Mouse (Mus musculus) CH12.LX (cell line): ENCODE data around the gene Ulk4. TPM values are rescaled to one million over a fixed set of nuclear protein-coding genes. Genes with fewer than 3 reads are reported as not detected.

Experiments used
- DNase-seq: peaks from one replicate; pipeline ENCODE4 v3.0.0-alpha.2; 2013; ENCODE audit errors: extremely low read depth
- H3K27ac ChIP-seq: 2 replicates; pipeline ENCODE4 v1.5.1; 2012; ENCODE audit warnings: low read depth, mild to moderate bottlenecking, control low read depth, moderate library complexity; ENCODE audit not compliant: insufficient read depth
- H3K27me3 ChIP-seq: replicated peaks from 2 replicates; pipeline ENCODE3; 2012; ENCODE audit warnings: inconsistent platforms
- H3K36me3 ChIP-seq, 2 experiments: replicated peaks in 1 of 2; 2 replicates each; pipeline versions ENCODE3 to v1.6.1; 2012; ENCODE audit warnings: inconsistent platforms in 1 of 2, low read length in 1 of 2, mild to moderate bottlenecking in 1 of 2, mixed read lengths in 1 of 2, moderate library complexity in 1 of 2; ENCODE audit not compliant: control insufficient read depth in 1 of 2, insufficient read depth in 1 of 2
- H3K4me1 ChIP-seq, 2 experiments: 2 replicates each; pipeline ENCODE4 v1.6.1; 2012; ENCODE audit warnings: inconsistent platforms in 1 of 2, moderate library complexity in 1 of 2; ENCODE audit not compliant: insufficient read depth in 2 of 2, control insufficient read depth in 1 of 2
- H3K4me2 ChIP-seq: 2 replicates; pipeline ENCODE4 v1.6.1; 2012; ENCODE audit warnings: low read depth, mild to moderate bottlenecking, control low read depth; ENCODE audit not compliant: poor library complexity, insufficient read depth, severe bottlenecking
- H3K4me3 ChIP-seq, 3 experiments: fragments of 150-350 bp in 1 of 3; sonication (generic) in 1 of 3; replicated peaks in 1 of 3; 2 replicates each; pipeline versions ENCODE3 to v1.5.1; 2011 to 2012; ENCODE audit warnings: low read depth in 2 of 3, low read length in 2 of 3, mild to moderate bottlenecking in 2 of 3, moderate library complexity in 2 of 3, control low read depth in 1 of 3, improper control_type of control experiment in 1 of 3, inconsistent platforms in 1 of 3, mixed read lengths in 1 of 3; ENCODE audit not compliant: poor library complexity in 1 of 3
- H3K79me2 ChIP-seq: replicated peaks from 2 replicates; pipeline ENCODE4 v1.6.1; 2012; ENCODE audit warnings: mild to moderate bottlenecking, moderate library complexity; ENCODE audit not compliant: control insufficient read depth, poor library complexity, insufficient read depth, severe bottlenecking; ENCODE audit errors: extremely low read depth
- H3K9ac ChIP-seq: 2 replicates; pipeline ENCODE4 v1.6.1; 2012; ENCODE audit warnings: low read depth, mild to moderate bottlenecking, control low read depth, moderate library complexity; ENCODE audit not compliant: insufficient read depth
- H3K9me3 ChIP-seq: replicated peaks from 2 replicates; pipeline ENCODE3; 2012; ENCODE audit warnings: low read length, inconsistent platforms, mixed read lengths
- BHLHE40 ChIP-seq: IDR thresholded peaks from 2 replicates; pipeline ENCODE4 v1.6.1; 2011; ENCODE audit warnings: mild to moderate bottlenecking, low read depth, low read length, improper control_type of control experiment
- CHD1 ChIP-seq: IDR thresholded peaks from 2 replicates; pipeline ENCODE4 v1.6.1; 2012; ENCODE audit warnings: low read depth, low read length, improper control_type of control experiment, inconsistent platforms
- CHD2 ChIP-seq: IDR thresholded peaks from 2 replicates; pipeline ENCODE4 v1.6.1; 2011; ENCODE audit warnings: low read length, improper control_type of control experiment
- CTCF ChIP-seq, 2 experiments: IDR thresholded peaks in 1 of 2; conservative IDR thresholded peaks in 1 of 2; 2 replicates each; pipeline ENCODE4 v1.5.1; 2011 to 2012; ENCODE audit warnings: low read depth in 2 of 2, low read length in 2 of 2, improper control_type of control experiment in 1 of 2, inconsistent platforms in 1 of 2, mild to moderate bottlenecking in 1 of 2, moderate library complexity in 1 of 2
- E2F4 ChIP-seq: IDR thresholded peaks from 2 replicates; pipeline ENCODE4 v1.6.1; 2011; ENCODE audit warnings: low read depth, low read length, improper control_type of control experiment; ENCODE audit not compliant: insufficient replicate concordance
- ELF1 ChIP-seq: IDR thresholded peaks from 2 replicates; pipeline ENCODE4 v1.6.1; 2014; ENCODE audit warnings: low read depth, mild to moderate bottlenecking, inconsistent platforms, low read length, improper control_type of control experiment
- EP300 ChIP-seq: IDR thresholded peaks from 2 replicates; pipeline ENCODE4 v1.6.1; 2011; ENCODE audit warnings: low read length, improper control_type of control experiment
- ETS1 ChIP-seq: conservative IDR thresholded peaks from 2 replicates; pipeline ENCODE4 v1.6.1; 2012; ENCODE audit warnings: low read depth, mild to moderate bottlenecking, inconsistent platforms, low read length, improper control_type of control experiment, moderate library complexity
- GABPA ChIP-seq: IDR thresholded peaks from 2 replicates; pipeline ENCODE4 v1.6.1; 2012; ENCODE audit warnings: low read depth, low read length, improper control_type of control experiment, inconsistent platforms; ENCODE audit not compliant: insufficient replicate concordance
- HCFC1 ChIP-seq: IDR thresholded peaks from 2 replicates; pipeline ENCODE4 v1.6.1; 2012; ENCODE audit warnings: low read depth, mild to moderate bottlenecking, inconsistent platforms, low read length, improper control_type of control experiment
- IRF4 ChIP-seq: IDR thresholded peaks from 2 replicates; pipeline ENCODE4 v1.6.1; 2014; ENCODE audit warnings: low read depth, mild to moderate bottlenecking, inconsistent platforms, low read length, improper control_type of control experiment
- JUN ChIP-seq: IDR thresholded peaks from 2 replicates; pipeline ENCODE4 v1.6.1; 2011; ENCODE audit warnings: low read depth, mild to moderate bottlenecking, low read length, improper control_type of control experiment, moderate library complexity; ENCODE audit not compliant: insufficient read depth
- JUND ChIP-seq: conservative IDR thresholded peaks from 2 replicates; pipeline ENCODE4 v1.6.1; 2011; ENCODE audit warnings: low read depth, low read length, improper control_type of control experiment
- KAT2A ChIP-seq: IDR thresholded peaks from 2 replicates; pipeline ENCODE4 v1.6.1; 2012; ENCODE audit warnings: low read length, improper control_type of control experiment, inconsistent platforms; ENCODE audit not compliant: insufficient replicate concordance
- MAFK ChIP-seq: IDR thresholded peaks from 2 replicates; pipeline ENCODE4 v1.6.1; 2011; ENCODE audit warnings: low read length, improper control_type of control experiment; ENCODE audit not compliant: insufficient replicate concordance
- MAX ChIP-seq: IDR thresholded peaks from 2 replicates; pipeline ENCODE4 v1.6.1; 2011; ENCODE audit warnings: low read length, improper control_type of control experiment
- MAZ ChIP-seq: IDR thresholded peaks from 2 replicates; pipeline ENCODE4 v1.6.1; 2012; ENCODE audit warnings: low read depth, mild to moderate bottlenecking, inconsistent platforms, low read length, improper control_type of control experiment, moderate library complexity
- MEF2A ChIP-seq: IDR thresholded peaks from 2 replicates; pipeline ENCODE4 v1.6.1; 2014; ENCODE audit warnings: low read depth, mild to moderate bottlenecking, inconsistent platforms, low read length, improper control_type of control experiment, borderline replicate concordance
- MXI1 ChIP-seq: IDR thresholded peaks from 2 replicates; pipeline ENCODE4 v1.6.1; 2011; ENCODE audit warnings: mild to moderate bottlenecking, low read depth, low read length, improper control_type of control experiment
- MYC ChIP-seq: IDR thresholded peaks from 2 replicates; pipeline ENCODE4 v1.6.1; 2011; ENCODE audit warnings: low read depth, mild to moderate bottlenecking, improper control_type of control experiment, low read length
- NELFE ChIP-seq: IDR thresholded peaks from 2 replicates; pipeline ENCODE4 v1.6.1; 2011; ENCODE audit warnings: low read depth, low read length, improper control_type of control experiment
- NRF1 ChIP-seq: IDR thresholded peaks from 2 replicates; pipeline ENCODE4 v1.6.1; 2014; ENCODE audit warnings: low read depth, mild to moderate bottlenecking, inconsistent platforms, low read length, improper control_type of control experiment, moderate library complexity
- PAX5 ChIP-seq: IDR thresholded peaks from 2 replicates; pipeline ENCODE4 v1.6.1; 2012; ENCODE audit warnings: low read length, inconsistent platforms, mixed read lengths
- POLR2A ChIP-seq: IDR thresholded peaks from 2 replicates; pipeline ENCODE4 v1.6.1; 2011; ENCODE audit warnings: low read depth, mild to moderate bottlenecking, improper control_type of control experiment, low read length
- POLR2AphosphoS2 ChIP-seq: IDR thresholded peaks from 2 replicates; pipeline ENCODE4 v1.6.1; 2011; ENCODE audit warnings: low read depth, low read length, improper control_type of control experiment
- RAD21 ChIP-seq: IDR thresholded peaks from 2 replicates; pipeline ENCODE4 v1.6.1; 2011; ENCODE audit warnings: low read depth, mild to moderate bottlenecking, low read length, improper control_type of control experiment, moderate library complexity
- RCOR1 ChIP-seq: conservative IDR thresholded peaks from 2 replicates; pipeline ENCODE4 v1.6.1; 2012; ENCODE audit warnings: low read depth, mild to moderate bottlenecking, inconsistent platforms, low read length, improper control_type of control experiment
- SIN3A ChIP-seq: IDR thresholded peaks from 2 replicates; pipeline ENCODE4 v1.6.1; 2012; ENCODE audit warnings: low read length, improper control_type of control experiment, inconsistent platforms
- SMC3 ChIP-seq: IDR thresholded peaks from 2 replicates; pipeline ENCODE4 v1.6.1; 2011; ENCODE audit warnings: low read depth, low read length, improper control_type of control experiment
- TBP ChIP-seq: conservative IDR thresholded peaks from 2 replicates; pipeline ENCODE4 v1.6.1; 2011; ENCODE audit warnings: low read depth, low read length, improper control_type of control experiment
- TCF12 ChIP-seq: IDR thresholded peaks from 2 replicates; pipeline ENCODE4 v1.6.1; 2014; ENCODE audit warnings: low read depth, mild to moderate bottlenecking, inconsistent platforms, low read length, improper control_type of control experiment
- UBTF ChIP-seq: IDR thresholded peaks from 2 replicates; pipeline ENCODE4 v1.6.1; 2012; ENCODE audit warnings: low read depth, mild to moderate bottlenecking, inconsistent platforms, low read length, improper control_type of control experiment, moderate library complexity
- USF2 ChIP-seq: conservative IDR thresholded peaks from 2 replicates; pipeline ENCODE4 v1.6.1; 2011; ENCODE audit warnings: low read depth, low read length, improper control_type of control experiment
- ZC3H11A ChIP-seq: IDR thresholded peaks from 2 replicates; pipeline ENCODE4 v1.6.1; 2012; ENCODE audit warnings: low read depth, mild to moderate bottlenecking, inconsistent platforms, low read length, improper control_type of control experiment
- ZKSCAN1 ChIP-seq: IDR thresholded peaks from 2 replicates; pipeline ENCODE4 v1.6.1; 2012; ENCODE audit warnings: low read depth, inconsistent platforms, low read length, improper control_type of control experiment, borderline replicate concordance
- ZMIZ1 ChIP-seq: IDR thresholded peaks from 2 replicates; pipeline ENCODE4 v1.6.1; 2012; ENCODE audit warnings: low read depth, mild to moderate bottlenecking, inconsistent platforms, low read length, improper control_type of control experiment
- ZNF384 ChIP-seq: IDR thresholded peaks from 2 replicates; pipeline ENCODE4 v1.6.1; 2012; ENCODE audit warnings: low read depth, low read length, improper control_type of control experiment, inconsistent platforms
- dilution Hi-C: fragments of 300-500 bp; cut with MboI; formaldehyde crosslinking; loops from 2 replicates; pipeline ENCODE4 v1.14.3; 2020; ENCODE audit warnings: low sequenced_read_pairs; ENCODE audit not compliant: extremely low pct_unique_long_range_greater_than_20kb, extremely low pct_ligation_motif_present
- in situ Hi-C: fragments of 300-500 bp; cut with MboI; formaldehyde crosslinking; loops from 3 replicates; pipeline ENCODE4 v1.14.3; 2019; ENCODE audit warnings: low sequenced_read_pairs, low pct_ligation_motif_present, low pct_unique_long_range_greater_than_20kb, mixed read lengths
- polyA plus RNA-seq: library from polyadenylated mRNA; unstranded; fragments of >175 nt; gene quantifications from 2 replicates; pipeline ENCODE4 v1.2.1, GENCODE M21; 2012; ENCODE audit warnings: low read depth; ENCODE audit not compliant: insufficient read length
- total RNA-seq, 2 experiments: library from RNA; depleted of rRNA; stranded (reverse); fragments of 300-350 nt in 1 of 2; fragments of >200 nt in 1 of 2; gene quantifications; 2 replicates each; pipeline ENCODE4 v1.2.3; 2012 to 2014

Gene Ulk4
- total RNA-seq (2012; rRNA removed) (18.5 and 23.3 TPM in 2 replicates), total RNA-seq (2014; rRNA removed) (1.4 and 1.6 TPM in 2 replicates), polyA plus RNA-seq (11.0 and 25.8 TPM in 2 replicates)

- H3K9ac ChIP-seq: peak within 1 kb of the TSS; percentile 61
- peaks cover 6 to 49% of the 10 kb centered on the region in 2 experiments for H3K36me3 ChIP-seq
- no peaks in the 10 kb centered on the region for H3K79me2 ChIP-seq
- H3K27ac ChIP-seq: peak within 1 kb of the TSS; percentile 37; the same call in 1 of the 2 replicates
- H3K27me3 ChIP-seq: no peaks in the 10 kb centered on the region
- peak; percentile 89 for DNase-seq
- dilution Hi-C loops (no loop called here), in situ Hi-C loops (no loop called here)
- H3K4me2 ChIP-seq: peak within 1 kb of the TSS; percentile 76
- peaks cover 6% of the 10 kb centered on the region for H3K9me3 ChIP-seq
- H3K4me1 ChIP-seq: peaks cover 3 to 23% of the 10 kb centered on the region in 2 experiments; a peak in 3 of 4 replicates
- peak within 1 kb of the TSS; percentile 67 to 90 (median 71) for H3K4me3 ChIP-seq
- no peak for TF ChIP-seq GABPA
- TF ChIP-seq MAX: peak; percentile 62; the same call in 1 of the 2 replicates
- TF ChIP-seq UBTF: no peak
- no peak for TF ChIP-seq SMC3
- peak; percentile 93 for TF ChIP-seq SIN3A
- no peak for TF ChIP-seq ETS1
- TF ChIP-seq MAZ: 0 out of 2 replicates have a peak, but pooled peaks have one; percentile 37
- no peak for TF ChIP-seq EP300
- no peak for TF ChIP-seq RCOR1
- TF ChIP-seq ZKSCAN1: no peak
- TF ChIP-seq MEF2A: 0 out of 2 replicates have a peak, but pooled peaks have one; percentile 42
- peak; percentile 28; the same call in 1 of the 2 replicates for TF ChIP-seq CHD2
- TF ChIP-seq ZMIZ1: peak; percentile 67
- peak; percentile 65 for TF ChIP-seq NELFE
- TF ChIP-seq TBP: 0 out of 2 replicates have a peak, but pooled peaks have one; percentile 34
- TF ChIP-seq MYC: no peak
- TF ChIP-seq BHLHE40: no peak
- TF ChIP-seq HCFC1: peak; percentile 78
- peak; percentile 72; the same call in 1 of the 2 replicates for TF ChIP-seq POLR2AphosphoS2
- TF ChIP-seq CTCF (conservative IDR thresholded peaks at IDR 0.05 in 1 of 2, IDR thresholded peaks at IDR 0.05 in 1 of 2; ENCODE audit: low read depth in 2 of 2, low read length in 2 of 2): no peak
- 0 out of 2 replicates have a peak, but pooled peaks have one; percentile 61 for TF ChIP-seq KAT2A
- no peak for TF ChIP-seq JUND
- no peak for TF ChIP-seq ZC3H11A
- peak; percentile 89 for TF ChIP-seq MXI1
- no peak for TF ChIP-seq IRF4
- TF ChIP-seq ZNF384: no peak
- TF ChIP-seq CHD1: no peak
- no peak for TF ChIP-seq USF2
- TF ChIP-seq RAD21: no peak
- TF ChIP-seq MAFK: no peak
- peak; percentile 63 for TF ChIP-seq NRF1
- no peak; the same call in none of the 2 replicates for TF ChIP-seq POLR2A
- TF ChIP-seq ELF1: peak; percentile 98
- peak; percentile 53; the same call in 1 of the 2 replicates for TF ChIP-seq TCF12
- TF ChIP-seq JUN: no peak
- no peak for TF ChIP-seq E2F4
- no peak for TF ChIP-seq PAX5
Measured at GRCm38 (mm10) chr9:121277118-121278060, at the start of gene Ulk4. Gene Ulk4 (minus strand): TSS chr9:121277197.
